Mouse (Mus musculus) bone marrow macrophage, adult 2 months (primary cell): Measurements from ENCODE around the gene Col26a1.

Experiments used
- CTCF ChIP-seq: IDR thresholded peaks from 2 replicates; pipeline ENCODE4 v1.5.1; 2012; ENCODE audit warnings: low read depth, mild to moderate bottlenecking, low read length, moderate library complexity
- POLR2A ChIP-seq: IDR thresholded peaks from 2 replicates; pipeline ENCODE4 v1.6.1; 2012; ENCODE audit warnings: mild to moderate bottlenecking, low read depth, low read length, borderline replicate concordance

GRCm38 (mm10) chr5:136773044-136774039 lies 109.7 kb downstream of the Col26a1 start:
- TF ChIP-seq CTCF: no peak
- no peak for TF ChIP-seq POLR2A
